Mouse (Mus musculus) MEL (cell line): ENCODE data around the gene Timm8b.

Experiments
- CHD2 ChIP-seq: IDR thresholded peaks from 2 replicates; pipeline ENCODE4 v1.6.1; 2011; ENCODE audit warnings: low read length, improper control_type of control experiment
- CTCF ChIP-seq, 3 experiments: IDR thresholded peaks in 2 of 3; conservative IDR thresholded peaks in 1 of 3; 2 replicates each; pipeline ENCODE4 v1.5.1; 2011 to 2012; ENCODE audit warnings: low read length in 3 of 3, low read depth in 2 of 3, mild to moderate bottlenecking in 2 of 3, improper control_type of control experiment in 1 of 3, inconsistent platforms in 1 of 3, mixed read lengths in 1 of 3, moderate library complexity in 1 of 3; ENCODE audit not compliant: control insufficient read depth in 1 of 3, insufficient read depth in 1 of 3, poor library complexity in 1 of 3, severe bottlenecking in 1 of 3
- EP300 ChIP-seq, 2 experiments: IDR thresholded peaks; 2 replicates each; pipeline ENCODE4 v1.6.1; 2011; ENCODE audit warnings: improper control_type of control experiment in 2 of 2, low read length in 2 of 2, low read depth in 1 of 2, mild to moderate bottlenecking in 1 of 2
- USF2 ChIP-seq, 2 experiments: IDR thresholded peaks; 2 replicates each; pipeline ENCODE4 v1.6.1; 2011 to 2012; ENCODE audit warnings: improper control_type of control experiment in 2 of 2, low read length in 2 of 2, borderline replicate concordance in 1 of 2, inconsistent platforms in 1 of 2, low read depth in 1 of 2, mild to moderate bottlenecking in 1 of 2; ENCODE audit not compliant: insufficient read depth in 1 of 2

GRCm38 (mm10) chr9:50603998-50604324 is 251 bp downstream of the Timm8b start:
- TF ChIP-seq USF2 (IDR thresholded peaks at IDR 0.05; ENCODE audit: borderline replicate concordance in 1 of 2, insufficient read depth in 1 of 2, low read depth in 1 of 2, low read length in 2 of 2), result no peak
- TF ChIP-seq CTCF (IDR thresholded peaks at IDR 0.05 in 2 of 3, conservative IDR thresholded peaks at IDR 0.05 in 1 of 3; ENCODE audit: control insufficient read depth in 1 of 3, insufficient read depth in 1 of 3, low read depth in 2 of 3, low read length in 3 of 3, poor library complexity in 1 of 3, severe bottlenecking in 1 of 3), result no peak
- no peak for TF ChIP-seq EP300 (IDR thresholded peaks at IDR 0.05; ENCODE audit: low read depth in 1 of 2, low read length in 2 of 2)
- no peak for TF ChIP-seq CHD2
